Mouse (Mus musculus) stomach, adult 2 months (tissue): ENCODE data around the gene Sh3gl1. TPM values are rescaled to one million over a fixed set of nuclear protein-coding genes. Genes with fewer than 3 reads are reported as not detected.

ENCODE experiments used
- polyA plus RNA-seq: library from polyadenylated mRNA; depleted of rRNA; stranded (reverse); fragments of >200 nt; gene quantifications from 2 replicates; pipeline ENCODE4 v1.2.3, GENCODE M21; 2012; rRNA removed

The Sh3gl1 gene
- polyA plus RNA-seq, result 56.0 and 61.6 TPM in 2 replicates

DNA sequence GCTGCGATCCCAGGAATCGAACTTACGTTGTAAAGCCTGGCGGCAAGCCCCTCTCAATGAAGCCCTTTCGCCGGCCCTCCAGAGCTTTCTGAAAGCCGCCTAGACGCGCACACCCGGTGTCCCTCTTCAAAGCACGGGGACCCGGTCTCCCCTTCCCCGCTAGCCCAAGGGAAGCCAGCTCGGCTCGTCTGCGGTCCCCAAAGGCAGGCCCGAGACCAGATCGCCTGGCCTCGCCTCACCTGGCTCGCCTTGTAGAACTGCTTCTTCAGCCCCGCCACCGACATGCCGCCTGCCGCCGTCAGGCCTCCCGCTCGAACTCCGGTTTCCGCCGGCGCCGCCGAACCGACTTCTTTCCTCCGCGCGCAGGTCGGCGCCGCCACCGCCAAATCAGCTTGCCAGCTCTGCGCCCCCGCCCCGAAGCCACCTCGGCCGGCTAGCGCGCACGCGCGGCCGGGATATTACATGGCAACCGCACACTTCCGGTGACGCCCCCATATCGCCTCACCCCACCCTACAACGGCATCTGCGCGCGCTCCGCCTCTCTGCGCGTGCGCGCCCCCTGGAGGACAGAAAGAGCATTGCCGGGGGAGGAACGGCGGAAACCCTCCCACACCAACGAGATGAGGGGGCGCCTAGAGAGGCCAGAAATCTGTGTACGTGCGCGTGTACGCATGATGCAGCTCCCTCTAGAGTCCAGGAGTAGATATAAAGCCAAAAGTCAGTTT lies at the start of gene Sh3gl1:
Gene Sh3gl1 (minus strand): TSS at position 460 of the 725 bp plus-strand sequence.

GRCm38 (mm10) chr17:56078880-56079795 lies 42.7 kb upstream of the Sh3gl1 start, which contains the start of gene Hdgfl2:
TSS of gene Hdgfl2 (plus strand) at chr17:56079634.

GRCm38 (mm10) chr17:56074827-56075208 lies 38.4 kb upstream of the Sh3gl1 start, which contains the start of gene Ubxn6:
TSS of gene Ubxn6 (minus strand) at chr17:56075028.

GRCm38 (mm10) chr17:56040030-56040856 lies 3.8 kb upstream of the Sh3gl1 start, which contains the start of gene Chaf1a:
TSS of gene Chaf1a (plus strand) at chr17:56040439.

DNA sequence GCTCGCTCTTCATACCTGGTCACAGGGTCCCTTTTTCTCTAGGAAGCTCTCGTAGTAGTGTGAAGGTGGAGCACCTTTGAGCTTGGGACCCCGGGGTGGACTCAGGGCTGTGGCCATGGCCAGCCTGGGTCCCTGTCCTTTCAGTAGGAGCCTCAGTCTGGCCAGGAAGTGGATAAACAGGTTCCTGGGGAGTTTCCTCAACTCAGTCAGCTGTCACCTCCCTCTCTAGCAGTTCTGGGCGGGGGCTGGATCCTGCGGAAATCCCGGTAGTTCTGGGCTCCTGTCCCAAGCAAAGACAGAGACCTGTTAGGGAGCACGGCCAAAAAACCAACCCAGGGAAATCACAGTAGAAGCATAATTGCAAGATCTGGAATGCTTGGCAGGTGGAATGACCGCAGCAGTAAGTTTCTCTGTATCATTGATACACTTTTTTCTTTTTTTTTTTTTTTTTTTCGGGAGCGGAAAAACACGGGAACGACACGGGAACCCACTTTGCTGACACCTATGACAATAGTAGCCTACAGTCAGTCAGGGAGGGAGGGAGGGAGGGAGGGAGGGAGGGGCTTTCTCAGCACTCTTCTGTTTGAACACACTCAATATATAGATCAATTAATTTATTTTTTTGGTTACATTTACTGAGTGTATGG lies 30.9 kb downstream of the Sh3gl1 start, which contains the start of the genes Stap2 and Mpnd:
Gene Stap2 (minus strand): TSS at position 170 of the 647 bp plus-strand sequence.
Gene Mpnd (plus strand): TSS at position 297 of the 647 bp plus-strand sequence.

DNA sequence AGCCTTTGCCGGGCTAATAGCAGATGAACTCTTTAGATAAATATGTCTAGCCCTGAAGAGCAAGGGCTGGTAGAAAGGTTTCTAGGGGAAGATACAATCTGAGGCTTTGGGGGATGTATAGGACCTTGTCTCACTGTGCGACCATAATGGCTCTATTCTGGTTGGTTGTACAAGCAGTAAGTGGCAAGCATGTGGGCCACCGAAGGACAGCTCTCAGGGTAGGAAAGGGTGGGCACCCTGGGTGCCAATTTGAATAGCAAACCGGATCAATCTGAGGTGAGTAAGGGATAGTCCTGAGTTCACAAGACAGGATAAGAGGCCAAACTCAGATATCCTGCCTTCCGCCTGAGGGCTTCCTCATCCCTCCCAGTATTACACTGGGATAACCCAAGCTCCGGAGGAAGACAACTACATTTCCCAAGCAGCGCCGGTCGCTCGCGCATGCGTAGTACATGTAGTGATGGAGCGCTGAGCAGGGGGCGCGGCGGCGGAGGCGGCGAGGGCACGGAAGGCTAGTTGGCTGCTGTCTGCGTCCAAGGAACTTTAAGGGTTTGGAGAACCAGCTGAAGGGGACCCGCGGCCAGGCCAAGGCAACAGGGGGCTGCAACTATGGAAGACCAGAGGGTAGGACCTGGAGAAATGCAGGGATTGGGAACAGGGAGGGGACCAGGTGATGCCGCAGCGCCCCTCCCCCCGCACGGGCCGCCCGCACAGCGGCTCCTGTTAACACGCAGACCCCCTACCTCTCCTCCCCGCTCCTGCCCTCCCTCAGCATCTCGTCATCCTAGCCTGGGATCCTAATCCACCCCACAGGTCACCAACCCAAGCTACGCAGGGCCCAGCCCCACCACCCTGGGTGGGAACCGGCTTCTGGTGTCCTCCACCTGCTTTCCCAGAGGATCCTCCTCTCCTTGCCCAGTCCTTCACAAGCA lies 50.1 kb downstream of the Sh3gl1 start, which contains the start of gene Fsd1:
Gene Fsd1 (plus strand): TSS at position 480 of the 932 bp plus-strand sequence.

DNA sequence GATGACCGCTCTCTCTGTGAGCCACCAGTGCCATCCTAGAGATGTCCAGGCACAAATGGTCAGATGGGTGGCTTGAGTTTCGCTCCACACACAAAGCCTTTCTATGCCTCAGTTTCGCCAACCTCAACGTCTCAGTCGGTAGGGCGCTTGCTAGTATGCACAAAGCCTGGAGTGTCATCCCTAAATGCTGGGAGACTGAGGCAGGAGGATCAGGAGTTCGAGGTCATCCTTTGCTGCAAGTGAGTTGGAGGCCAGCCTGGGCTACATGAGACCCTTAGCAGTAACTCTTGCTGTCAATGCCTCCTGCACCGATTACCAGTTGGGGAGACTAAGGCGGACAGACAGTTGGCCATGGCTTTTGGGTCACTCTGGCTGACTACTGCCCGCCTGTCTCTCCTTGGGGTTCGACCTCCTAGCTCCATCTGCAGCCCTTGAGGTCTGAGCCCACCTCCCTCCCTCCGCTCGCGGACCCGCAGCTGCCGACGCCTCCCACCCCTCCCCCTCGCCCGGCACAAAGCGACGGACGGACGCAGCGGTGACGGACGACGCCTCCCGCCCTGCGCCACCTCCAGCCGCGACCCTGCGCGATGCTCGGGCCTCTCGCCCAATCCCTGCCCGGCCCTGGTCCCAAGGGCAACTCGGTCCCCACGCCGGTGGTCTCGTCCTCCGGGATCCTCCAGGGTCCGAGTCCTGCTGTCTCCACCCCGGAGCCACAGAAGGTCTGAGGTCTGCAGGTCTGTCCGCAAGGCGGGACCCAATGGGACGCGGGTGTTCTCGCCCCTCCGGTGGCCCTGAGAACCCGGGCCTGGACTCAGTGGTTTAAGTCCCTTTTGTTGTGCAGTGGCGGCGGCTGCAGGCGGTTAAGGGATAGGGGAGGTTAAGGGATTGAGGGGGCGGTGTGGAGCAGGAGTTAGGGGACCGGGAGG lies 66.2 kb downstream of the Sh3gl1 start, which contains the start of gene Shd:
Gene Shd (plus strand): TSS at position 502 of the 926 bp plus-strand sequence.

Other genes starting within 250 kb of the Sh3gl1 start
- not detected in 2 replicates for gene Zfp119a, start 157.7 kb downstream of the Sh3gl1 start, polyA plus RNA-seq
- gene Zfp959, start 144.5 kb downstream of the Sh3gl1 start, polyA plus RNA-seq, result 0.03 and 0.10 TPM in 2 replicates
- not detected in 2 replicates for gene Zfp119b, start 87.1 kb downstream of the Sh3gl1 start, polyA plus RNA-seq
- gene Ebi3, start 84.0 kb downstream of the Sh3gl1 start, polyA plus RNA-seq, result 1.7 and 3.1 TPM in 2 replicates
- gene Yju2, start 77.5 kb downstream of the Sh3gl1 start, polyA plus RNA-seq, result 2.5 and 2.8 TPM in 2 replicates
- 1.0 and 2.0 TPM in 2 replicates for gene Shd, start 66.2 kb downstream of the Sh3gl1 start, polyA plus RNA-seq
- gene Fsd1, start 50.1 kb downstream of the Sh3gl1 start, polyA plus RNA-seq, result 0.23 and 0.35 TPM in 2 replicates
- 35.8 and 36.1 TPM in 2 replicates for gene Stap2, start 31.1 kb downstream of the Sh3gl1 start, polyA plus RNA-seq
- 68.7 and 91.5 TPM in 2 replicates for gene Mpnd, start 30.9 kb downstream of the Sh3gl1 start, polyA plus RNA-seq
- gene Chaf1a, start 3.8 kb upstream of the Sh3gl1 start, polyA plus RNA-seq, result 1.4 and 2.1 TPM in 2 replicates
- gene Ubxn6, start 38.4 kb upstream of the Sh3gl1 start, polyA plus RNA-seq, result 25.8 and 28.1 TPM in 2 replicates
- gene Hdgfl2, start 43.0 kb upstream of the Sh3gl1 start, polyA plus RNA-seq, result 22.5 and 23.4 TPM in 2 replicates
- 10.9 and 12.4 TPM in 2 replicates for gene Plin4, start 73.2 kb upstream of the Sh3gl1 start, polyA plus RNA-seq
- gene Plin5, start 81.0 kb upstream of the Sh3gl1 start, polyA plus RNA-seq, result 0.91 and 1.1 TPM in 2 replicates
- gene Lrg1, start 85.4 kb upstream of the Sh3gl1 start, polyA plus RNA-seq, result 20.4 and 44.5 TPM in 2 replicates
- gene Sema6b, start 103.7 kb upstream of the Sh3gl1 start, polyA plus RNA-seq, result 4.3 and 10.0 TPM in 2 replicates
- 1.9 and 2.3 TPM in 2 replicates for gene Tnfaip8l1, start 125.8 kb upstream of the Sh3gl1 start, polyA plus RNA-seq
- gene Mydgf, start 147.3 kb upstream of the Sh3gl1 start, polyA plus RNA-seq, result 58.8 and 74.9 TPM in 2 replicates
- 23.2 and 24.5 TPM in 2 replicates for gene Dpp9, start 182.3 kb upstream of the Sh3gl1 start, polyA plus RNA-seq
- gene Fem1a, start 220.2 kb upstream of the Sh3gl1 start, polyA plus RNA-seq, result 14.9 and 19.2 TPM in 2 replicates
- gene Ticam1, start 240.2 kb upstream of the Sh3gl1 start, polyA plus RNA-seq, result 23.4 and 24.4 TPM in 2 replicates